Mouse (Mus musculus) kidney, adult 11 months (tissue): ENCODE data around the gene Erc2.

Source experiments
- DNase-seq: peaks from one replicate; pipeline ENCODE4 v3.0.0; 2022

Erc2 gene

DNA sequence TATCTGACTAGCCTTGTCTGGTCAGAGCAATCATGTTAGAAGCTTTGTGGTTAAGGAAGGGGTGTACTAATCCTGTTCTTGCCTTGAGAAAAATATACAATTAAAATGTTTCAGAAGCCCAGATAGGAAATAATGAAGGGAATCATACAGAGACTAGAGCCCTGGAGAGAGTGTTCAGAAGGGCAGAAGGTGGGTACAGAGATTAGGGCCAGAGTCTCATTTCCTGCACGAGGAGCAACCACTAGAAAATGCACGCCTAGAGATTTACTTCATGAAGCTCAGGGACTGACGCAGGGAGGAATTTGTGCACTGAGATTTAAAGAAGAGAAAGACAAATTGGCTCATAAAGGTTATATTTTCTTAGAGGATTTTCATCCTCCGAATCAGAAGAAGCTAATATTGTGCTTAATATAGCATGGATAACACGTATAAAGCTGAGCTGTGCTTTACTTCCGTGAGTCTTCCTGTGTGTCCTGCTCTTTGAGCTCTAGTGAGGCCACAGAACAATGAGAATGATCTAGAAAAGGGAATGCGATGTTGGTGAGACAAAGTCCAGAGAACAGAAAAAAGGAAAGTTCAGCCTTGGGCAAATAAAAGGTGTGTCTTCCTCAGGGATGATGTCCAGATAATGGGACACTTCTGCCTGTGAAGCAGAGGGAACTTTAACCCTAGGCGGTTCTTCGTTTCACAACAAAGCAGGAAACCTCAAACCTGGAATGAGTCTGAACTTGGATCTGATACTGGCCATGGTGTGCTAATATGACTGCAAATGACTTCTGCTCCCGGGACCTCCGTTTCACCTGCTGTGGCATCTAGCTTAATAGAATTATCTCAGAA lies 45.0 kb downstream of the Erc2 start:
- peak; percentile 14 for DNase-seq

DNA sequence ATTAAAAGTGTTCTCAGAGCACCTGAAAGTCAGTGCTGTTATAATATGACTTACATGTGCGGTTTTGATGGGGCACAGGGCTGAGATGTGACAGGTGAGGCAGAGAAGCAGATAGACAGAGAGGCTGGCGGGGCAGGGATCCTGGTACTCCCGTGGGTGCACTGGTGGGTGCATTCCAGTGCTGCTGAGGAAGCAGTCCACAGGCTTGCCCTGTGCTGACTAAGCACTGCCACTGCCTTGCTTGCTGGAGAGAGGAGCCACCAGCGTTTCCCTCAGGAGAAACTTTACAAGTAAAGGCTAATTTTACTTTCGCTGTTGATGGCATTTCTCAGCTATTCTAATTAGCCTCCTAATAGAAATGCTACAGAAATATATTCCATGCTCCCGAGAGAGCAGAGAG lies 45.9 kb downstream of the Erc2 start:
- peak; percentile 17 for DNase-seq

DNA sequence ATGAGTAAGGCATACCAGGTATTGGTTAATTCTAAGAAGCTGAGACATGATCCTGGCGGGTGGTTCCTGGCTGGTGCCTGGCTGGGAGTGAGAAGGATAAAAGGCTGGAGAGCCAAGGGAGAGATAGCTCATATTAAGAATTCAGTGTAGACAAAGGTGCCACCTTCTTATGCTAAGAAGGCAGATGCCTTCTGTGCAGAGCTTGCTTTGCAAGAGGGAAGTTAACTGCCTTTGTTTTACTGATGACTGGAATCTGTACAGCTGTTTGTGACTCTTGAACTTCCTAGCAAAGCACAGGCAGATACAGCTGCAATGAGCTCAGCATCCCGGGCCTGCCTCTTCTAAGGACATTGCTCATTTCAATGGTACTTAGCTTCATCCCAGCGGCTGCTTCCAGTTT lies 47.7 kb downstream of the Erc2 start:
- no peak for DNase-seq

DNA sequence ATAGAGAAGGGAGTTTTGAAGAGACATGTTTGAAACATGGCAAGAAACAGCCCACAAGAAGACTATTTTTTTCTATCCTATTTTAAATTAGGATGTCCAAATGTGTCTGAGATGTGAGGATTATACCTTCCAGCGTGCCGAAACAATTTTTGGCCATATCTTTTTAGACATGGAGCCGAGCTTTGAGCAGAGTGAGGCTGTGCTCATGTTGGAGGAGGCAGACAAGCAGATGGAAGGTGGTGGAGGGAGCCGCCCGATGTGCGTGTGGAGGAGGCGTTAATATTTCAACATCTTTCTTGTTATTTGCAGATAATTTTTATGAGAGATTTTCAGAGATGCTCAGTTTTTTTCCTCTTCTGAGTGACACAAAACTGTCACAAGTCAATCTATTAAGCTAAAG lies 50.5 kb downstream of the Erc2 start:
- DNase-seq, result no peak

DNA sequence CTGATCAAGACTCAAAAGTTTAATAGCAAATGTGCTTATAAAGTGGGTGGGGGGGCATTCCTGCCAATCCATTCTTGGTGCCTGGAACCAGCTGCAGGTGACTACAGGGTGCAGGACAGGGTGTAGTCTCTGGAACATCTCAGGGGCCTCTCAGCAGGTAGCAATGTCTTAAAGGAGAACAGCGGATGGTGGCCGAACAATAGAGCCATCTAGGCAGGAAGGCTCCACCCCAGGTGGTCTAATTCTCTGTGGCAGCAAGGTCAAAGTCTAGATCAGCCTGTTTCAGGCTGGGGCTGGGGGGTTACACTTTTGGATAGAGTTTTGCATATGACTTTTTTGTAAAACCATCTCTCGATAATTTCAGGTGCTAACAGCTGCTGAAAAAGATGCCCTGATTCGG lies 51.9 kb downstream of the Erc2 start:
- DNase-seq, result no peak

DNA sequence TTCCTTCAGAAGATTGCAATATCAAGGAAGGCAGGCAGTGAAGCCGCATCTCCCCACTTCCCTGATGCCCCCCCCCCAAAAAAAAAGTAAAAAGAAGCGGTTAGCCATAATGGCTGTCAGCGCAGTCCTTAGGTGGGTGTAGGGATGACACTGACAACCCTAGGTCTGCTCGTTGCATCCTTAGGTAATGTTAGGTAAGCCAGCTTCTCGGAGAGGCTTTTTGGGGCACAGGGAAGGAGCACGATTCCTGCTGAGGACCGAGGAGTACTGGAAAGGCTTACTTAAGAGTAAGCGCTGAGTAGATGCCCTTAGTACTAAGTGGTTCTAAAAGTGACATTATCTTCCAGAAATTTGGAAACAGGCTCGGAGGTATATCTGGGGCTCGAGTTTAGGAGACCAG lies 52.3 kb downstream of the Erc2 start:
- DNase-seq, result no peak

DNA sequence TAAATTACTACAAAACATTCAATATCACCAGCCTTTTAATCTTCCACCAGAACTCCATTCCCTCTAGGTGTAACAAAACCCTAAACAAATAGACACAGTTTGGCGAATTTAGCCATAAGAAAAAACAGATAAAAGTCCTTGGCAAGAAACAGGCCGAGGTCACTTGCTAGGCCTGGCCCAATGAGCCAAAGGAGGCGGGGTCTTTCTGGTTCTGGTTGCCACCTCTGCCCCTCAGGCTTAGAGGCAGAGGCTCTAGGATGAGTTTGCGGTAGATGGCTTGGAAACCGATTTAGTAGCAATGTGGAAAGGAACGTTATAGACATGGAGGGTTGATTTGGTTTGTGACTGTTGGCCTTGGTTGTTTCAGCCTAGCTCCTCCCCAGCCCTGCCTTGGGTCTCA lies 52.8 kb downstream of the Erc2 start:
- DNase-seq, result no peak

DNA sequence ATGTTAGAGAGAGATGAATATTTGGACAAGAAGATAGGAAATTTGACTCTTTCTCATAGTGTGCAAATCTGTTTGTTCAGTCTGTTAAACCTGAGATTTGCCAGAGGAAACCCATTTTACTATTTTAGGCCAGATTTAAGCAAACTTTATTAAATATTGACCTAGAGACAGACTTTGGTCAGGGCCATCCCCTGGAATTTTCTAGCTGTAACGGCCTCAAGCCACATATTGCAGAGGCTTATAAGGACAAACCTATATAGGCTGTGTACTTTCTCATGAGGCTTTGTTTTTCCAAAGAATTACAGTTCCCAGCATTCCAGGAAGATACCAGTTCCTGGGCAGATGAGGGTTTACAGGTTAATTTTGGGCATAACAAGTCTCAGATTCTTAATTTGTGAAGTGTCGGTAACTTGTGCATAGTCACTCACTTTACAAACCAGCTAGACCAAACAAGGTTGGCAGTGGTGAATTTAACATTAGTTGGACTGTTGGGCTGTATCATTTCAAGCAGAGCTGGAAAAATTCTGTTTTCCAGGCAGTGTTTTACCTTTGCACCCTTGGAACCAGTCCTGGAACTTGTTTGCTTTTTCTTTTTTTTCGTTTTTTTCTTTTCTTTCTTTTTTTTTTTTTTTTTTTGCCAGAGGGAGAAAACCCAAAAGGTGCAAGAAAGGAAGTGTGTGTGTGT lies 60.3 kb downstream of the Erc2 start:
- peak; percentile 10 for DNase-seq

DNA sequence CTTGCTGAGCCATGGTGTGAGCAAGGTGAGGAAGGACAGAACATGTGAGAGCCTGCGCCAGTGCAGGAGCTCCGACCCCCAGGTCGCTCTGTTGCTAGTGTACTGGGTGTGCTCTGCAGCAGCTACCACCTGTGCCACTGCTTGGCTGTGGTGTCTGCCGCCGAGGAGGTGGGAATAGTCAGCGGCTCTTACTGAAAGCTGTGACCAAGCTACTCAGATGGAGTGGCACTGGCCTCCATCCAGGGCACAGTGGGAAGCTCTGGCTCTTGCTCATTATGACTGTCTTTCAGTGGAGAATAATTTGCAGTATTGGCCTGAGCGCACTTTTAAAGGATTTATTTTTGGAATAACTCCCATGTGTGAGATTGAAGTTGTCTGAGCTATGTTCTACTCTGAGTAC lies 73.6 kb downstream of the Erc2 start:
- DNase-seq, result no peak

DNA sequence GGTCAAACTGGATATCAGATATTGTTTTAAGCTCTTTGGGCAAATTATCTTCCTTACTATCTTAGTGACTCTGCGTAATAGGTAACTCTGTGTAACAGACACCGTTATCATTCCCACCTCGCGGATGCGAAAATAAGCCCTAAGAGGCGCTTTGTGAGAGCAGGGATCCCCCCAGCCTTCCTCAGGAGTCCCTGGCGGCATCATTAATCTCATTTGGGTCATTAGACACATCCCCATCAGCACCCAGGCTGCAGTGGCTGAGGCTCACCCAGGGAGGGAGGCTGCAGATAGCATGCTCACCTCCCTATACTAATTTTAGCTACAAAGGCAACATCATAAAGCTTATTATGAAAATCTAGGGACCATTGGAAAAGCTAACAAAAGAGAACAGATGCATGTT lies 95.1 kb downstream of the Erc2 start:
- DNase-seq, result no peak

DNA sequence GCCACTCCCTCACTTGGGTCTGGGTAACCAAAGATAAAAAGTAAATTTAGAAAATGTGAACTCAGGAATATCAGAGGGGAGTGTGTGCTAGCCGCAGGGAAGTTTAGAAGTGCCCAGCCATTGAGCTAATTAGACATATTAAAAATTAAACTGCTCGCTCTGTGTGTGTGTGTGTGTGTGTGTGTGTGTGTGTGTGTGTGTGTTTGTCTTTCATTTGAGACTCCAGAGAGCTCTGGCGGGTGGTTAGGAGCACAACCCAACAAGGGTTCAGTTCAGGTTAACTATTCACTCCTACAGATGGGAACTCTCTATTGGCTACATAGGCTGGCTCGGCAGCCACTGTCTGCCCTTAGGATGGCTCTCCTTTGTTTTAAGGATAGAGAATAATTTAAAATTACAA lies 97.4 kb downstream of the Erc2 start:
- peak; percentile 9 for DNase-seq

DNA sequence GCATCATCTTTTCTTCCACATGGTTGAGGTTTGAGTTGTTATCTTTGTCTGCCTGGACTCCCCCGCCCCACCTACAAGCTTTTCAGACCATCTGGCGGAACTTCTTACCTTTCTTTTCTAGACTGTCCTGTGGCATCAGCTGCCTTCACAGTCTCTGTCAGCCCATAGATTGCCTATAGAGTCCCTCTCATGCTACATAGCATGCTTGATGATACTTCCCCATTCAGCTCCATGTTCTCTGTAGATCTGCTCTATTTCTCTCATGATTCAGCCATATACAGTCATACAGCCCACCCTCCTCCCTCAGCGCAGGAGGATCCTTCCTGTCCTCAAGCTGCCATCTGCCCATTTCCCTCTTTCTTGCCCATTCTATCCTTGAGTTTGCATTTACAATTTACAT lies 98.7 kb downstream of the Erc2 start:
- no peak for DNase-seq

DNA sequence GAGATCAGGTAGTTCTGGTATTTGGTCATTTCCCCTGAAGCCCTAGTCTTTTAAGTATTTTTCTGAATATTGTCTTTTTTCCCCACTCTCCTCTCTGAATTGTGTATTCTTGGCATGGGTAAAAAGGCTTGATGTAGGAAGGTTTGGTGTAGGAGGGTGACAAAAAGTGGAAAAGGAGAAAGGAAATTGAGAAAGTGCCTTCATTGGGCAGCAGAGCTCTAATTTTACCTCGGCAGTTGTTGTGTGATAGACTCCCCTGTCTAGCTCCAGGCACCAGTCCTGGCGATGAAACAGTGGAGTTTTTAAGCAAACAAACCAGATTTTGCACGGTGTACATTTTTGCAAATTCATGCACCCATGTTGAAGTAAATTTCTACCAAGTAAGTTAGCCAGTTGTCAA lies 99.5 kb downstream of the Erc2 start:
- DNase-seq, result no peak

DNA sequence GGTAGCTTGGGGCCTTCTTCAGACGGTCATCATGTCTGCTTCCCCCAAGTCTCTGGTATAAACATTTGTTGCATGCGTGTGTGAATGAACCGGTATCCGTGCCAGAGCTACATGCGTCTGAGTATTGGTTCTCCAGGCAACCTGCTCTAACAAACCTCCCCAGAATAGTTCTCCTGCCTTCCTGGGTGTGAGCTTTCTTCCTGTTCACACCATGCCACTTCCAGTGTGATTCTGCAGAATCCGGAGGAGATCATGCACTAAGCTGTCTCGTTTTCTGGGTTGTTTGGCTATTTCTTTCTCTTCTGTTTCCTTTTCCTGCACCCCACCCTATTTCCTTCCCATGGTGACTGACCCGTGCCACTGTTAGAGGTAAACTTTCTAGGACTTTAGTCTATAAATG lies 105.3 kb downstream of the Erc2 start:
- DNase-seq, result no peak

DNA sequence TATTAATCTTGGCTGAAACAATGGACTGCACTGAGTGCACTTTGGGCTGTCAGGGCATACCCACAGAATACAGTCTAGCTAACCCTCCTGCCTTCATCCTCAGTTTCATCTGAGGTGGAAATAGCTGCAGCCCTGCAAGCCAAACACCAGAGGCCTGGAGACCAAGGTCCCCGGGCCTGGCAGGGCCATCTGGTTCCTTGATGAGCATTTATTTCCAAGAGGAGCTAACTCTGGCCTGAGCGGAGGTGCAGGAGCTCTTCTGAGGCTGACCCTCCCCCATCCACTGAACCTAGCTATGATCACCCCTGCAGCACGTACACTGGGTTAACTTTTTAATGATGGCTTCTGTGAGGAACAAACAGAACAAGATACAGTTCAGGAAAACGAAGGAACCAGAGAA lies 108.9 kb downstream of the Erc2 start:
- DNase-seq, result no peak

DNA sequence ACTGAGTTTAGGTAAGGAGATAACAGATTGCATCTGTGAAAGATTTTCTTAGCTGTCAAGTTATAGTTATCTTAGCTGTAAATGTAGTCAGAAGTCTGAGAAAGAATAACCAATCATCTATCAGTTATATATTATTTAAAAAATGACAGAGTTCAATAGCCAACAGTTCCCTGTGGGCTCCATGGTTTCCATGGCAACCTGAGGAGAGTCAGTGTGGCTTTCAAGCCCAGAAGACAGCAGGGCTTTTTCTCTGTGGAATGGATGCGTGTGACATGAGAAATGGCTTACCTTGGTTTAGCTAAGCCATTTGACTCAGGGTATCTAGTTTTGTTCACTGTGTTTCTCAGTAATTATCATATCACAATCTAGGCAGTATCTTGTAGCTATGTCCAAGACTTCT lies 117.2 kb downstream of the Erc2 start:
- DNase-seq, result no peak

DNA sequence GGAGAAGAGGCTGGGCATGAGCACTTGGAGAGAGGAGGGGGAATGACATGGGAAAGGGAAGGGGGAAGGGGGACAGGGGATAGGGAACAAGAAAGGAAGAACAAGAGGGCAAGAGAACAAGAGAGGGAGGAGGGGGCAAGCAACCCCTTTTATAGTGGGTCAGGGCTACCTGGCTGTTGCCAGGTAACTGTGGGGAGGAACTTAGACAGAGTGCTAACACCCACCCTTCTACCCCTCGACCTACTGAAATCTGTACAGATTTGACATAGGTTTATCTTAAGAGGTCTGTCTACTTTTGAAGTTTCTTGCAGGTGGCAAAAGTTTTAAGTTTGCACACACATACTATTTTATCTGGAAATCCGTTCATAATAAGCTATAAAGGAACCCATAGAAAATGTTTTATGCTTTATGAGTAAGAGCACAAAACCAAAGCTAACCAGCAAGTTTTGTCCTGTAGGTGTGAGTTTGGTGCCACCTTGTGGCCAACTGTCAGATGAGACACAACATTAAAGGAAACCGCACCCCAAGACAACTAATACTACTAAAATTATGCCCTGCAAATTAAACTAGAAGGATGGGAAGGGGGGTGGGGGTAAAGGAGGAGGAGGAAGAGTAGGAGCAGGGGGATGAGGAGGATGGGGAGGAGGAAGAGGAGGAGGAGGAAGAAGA lies 119.2 kb downstream of the Erc2 start:
- DNase-seq, result peak; percentile 21

DNA sequence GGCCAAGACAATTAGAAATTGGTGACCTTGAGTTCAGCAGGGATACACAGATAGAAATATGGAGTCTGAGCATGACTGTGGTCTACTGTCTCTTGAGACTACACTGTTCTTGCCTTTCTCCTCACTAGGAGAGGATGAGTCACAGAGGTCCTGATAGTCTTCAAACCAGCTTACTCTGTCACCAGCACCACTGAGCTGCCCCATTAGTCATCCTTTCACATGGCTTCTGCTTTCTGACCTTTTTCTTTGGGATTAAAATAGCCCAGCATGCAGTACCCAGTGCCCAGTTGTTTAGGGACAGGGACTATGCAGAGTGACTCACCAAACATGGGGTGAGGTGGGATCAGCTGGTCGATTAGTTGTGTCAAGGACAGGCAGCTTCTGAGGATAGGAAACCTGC lies 132.1 kb downstream of the Erc2 start:
- no peak for DNase-seq

DNA sequence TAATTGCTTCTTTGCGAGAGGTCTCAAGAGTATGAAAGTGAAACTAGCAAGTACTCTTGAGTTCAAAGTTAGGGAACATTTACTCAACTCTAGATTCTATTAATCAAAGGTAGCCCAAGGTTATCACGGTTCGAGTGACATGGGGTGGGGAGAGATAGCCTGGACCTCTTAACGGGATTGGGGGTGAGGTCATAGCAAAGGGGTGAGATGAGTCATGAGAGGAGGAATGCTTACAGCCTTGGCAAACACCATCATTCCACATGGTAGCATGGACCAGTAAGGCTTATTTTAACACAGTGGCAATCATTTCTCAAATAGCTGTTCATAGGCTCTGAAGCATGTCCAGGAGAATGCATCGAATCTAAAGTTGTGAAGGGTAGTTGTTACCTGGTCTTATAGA lies 134.7 kb downstream of the Erc2 start:
- no peak for DNase-seq

DNA sequence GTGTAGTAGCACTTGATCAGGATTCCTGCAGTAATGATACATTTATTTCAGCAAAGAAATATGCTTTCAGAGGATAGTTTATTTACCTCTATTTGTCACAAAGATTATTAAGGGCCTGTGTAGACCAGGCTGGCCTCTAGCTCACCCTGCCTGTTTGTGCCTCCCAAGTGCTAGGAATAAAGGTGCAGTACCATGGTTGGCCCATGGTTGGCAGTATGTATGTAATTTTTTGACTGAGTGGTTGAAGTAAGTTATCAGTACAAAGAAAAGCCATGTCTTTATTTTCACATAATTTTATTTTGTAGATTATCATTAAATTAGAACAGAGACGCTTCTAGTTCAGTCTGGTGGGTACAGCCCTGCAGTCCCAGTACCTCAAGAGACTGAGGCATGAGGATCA lies 136.0 kb downstream of the Erc2 start:
- DNase-seq, result no peak

DNA sequence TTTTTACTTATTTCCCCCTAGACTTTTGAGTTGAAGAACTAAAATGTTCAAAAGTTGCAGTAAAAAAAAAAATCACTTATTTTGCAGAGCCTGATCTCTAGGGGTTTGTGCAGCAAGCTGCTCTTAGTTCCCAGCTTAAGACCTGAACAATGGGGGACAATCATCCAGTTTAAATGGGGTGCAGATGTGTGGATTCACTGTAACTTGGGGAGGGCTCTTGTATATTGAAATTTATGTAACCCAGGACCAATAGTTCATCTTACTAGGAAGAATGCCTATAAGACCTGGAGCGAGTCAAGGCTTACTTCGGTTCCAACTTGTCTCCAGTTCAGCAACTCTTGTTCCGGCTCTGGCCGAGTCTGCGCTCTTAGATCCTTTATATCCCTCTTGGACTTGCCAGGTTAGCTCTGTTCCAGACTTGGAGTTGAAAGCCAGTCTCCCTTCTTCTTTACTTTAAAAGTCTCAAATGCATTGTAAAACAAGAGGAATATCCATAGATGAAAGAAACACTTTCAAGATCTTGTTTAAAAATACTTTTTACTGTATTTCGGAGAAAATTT lies 136.9 kb downstream of the Erc2 start:
- no peak for DNase-seq

DNA sequence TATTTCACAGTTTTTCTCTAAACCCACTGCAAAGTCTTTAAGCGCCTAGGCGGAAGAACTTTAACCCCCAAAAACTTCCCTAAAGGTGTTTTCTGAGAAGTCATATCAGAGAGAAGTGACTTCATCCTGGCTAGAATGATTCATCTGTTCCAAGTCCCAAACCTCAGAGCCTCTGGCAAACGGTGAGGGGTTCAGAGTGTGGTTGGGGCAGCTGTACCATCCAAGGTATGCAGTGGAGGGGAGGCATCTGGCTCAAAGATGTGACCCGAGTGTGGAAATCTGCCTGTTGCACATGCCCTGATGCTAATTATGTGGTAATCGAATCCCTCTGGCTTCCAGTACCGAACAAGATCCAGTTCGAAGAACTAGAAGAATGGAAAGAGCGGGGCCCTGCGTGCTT lies 137.8 kb downstream of the Erc2 start:
- DNase-seq, result no peak

DNA sequence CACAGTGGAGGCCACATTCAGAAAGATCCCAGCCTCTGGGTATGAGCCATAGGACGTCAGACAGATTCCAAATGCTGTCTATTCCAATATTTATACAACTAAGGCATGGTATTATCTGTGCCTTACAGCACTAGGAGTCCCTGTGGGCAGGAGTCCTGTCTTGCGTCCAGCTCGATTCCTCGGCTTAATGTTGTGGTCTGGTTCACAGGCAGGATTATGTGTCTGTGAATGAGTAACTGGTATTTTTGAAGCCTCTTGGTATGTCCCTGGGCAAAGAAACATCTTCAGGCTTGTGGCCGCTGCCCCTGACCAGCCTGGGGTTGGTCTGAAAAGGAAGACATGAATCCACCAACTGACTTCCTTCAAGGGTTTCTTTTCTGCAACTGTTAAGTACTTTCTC lies 153.1 kb downstream of the Erc2 start:
- no peak for DNase-seq

DNA sequence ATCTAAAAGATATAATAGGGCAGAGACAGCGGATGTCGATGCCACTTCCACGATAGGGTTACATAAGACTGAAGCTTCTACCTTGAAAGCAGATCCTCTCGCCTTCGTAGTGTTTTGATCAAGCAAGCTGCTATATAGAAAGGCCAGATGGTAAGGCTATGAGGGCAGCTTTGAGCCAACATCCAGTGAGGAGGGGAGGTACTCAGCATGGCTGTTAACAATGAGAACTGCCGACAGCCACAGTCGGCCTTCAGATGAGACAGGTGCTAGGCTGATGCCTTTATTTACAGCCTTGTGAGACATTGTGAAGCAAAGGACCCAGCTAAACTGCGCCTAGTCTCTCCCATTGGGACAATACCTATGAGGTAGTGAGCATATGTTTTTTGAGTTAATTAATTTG lies 156.3 kb downstream of the Erc2 start:
- DNase-seq, result no peak
